ENCODE assay signal across 8 mouse cellular contexts in genomic region chr8:48153360-48154121, GRCm38 (mm10). TPM values are rescaled to one million over a fixed set of nuclear protein-coding genes. Genes with fewer than 3 reads are reported as not detected.
DNase-seq lines count a peak whose midpoint lies in the region; ATAC-seq lines count a peak whose summit lies in the region.

No protein-coding gene starts in this region.

- DNase-seq in liver: peak; percentile 35
- no peak for DNase-seq in liver, embryonic 11.5 days (ENCODE audit: low spot score)
- DNase-seq in fibroblast of lung, adult 2 months (ENCODE audit: low read depth): peak; percentile 21
- peak; percentile 78 for DNase-seq in heart, embryonic 10.5 days (ENCODE audit: low spot score)
- DNase-seq in kidney, adult 8-10 months: peak; percentile 23 to 24
- DNase-seq in limb, embryonic 11.5 days (ENCODE audit: low spot score): peak; percentile 35
- no peak for DNase-seq in thymus, postnatal 36 days

- H3K27me3 ChIP-seq in liver, embryonic 11.5 days (replicated peaks; ENCODE audit: control insufficient read depth, insufficient read depth, low read length): no peaks in the 10 kb centered on the region
- H3K27me3 ChIP-seq in heart, embryonic 10.5 days (ENCODE audit: insufficient read depth, poor library complexity, severe bottlenecking): no peaks in the 10 kb centered on the region
- H3K27me3 ChIP-seq in limb, embryonic 11.5 days (ENCODE audit: control insufficient read depth, insufficient read depth, low read length): no peaks in the 10 kb centered on the region
- no peaks in the 10 kb centered on the region for H3K27me3 ChIP-seq in neural tube, embryonic 12.5 days (replicated peaks)

- H3K9me3 ChIP-seq in liver, embryonic 11.5 days (ENCODE audit: control insufficient read depth, low read length): 0 out of 2 replicates have a peak, but pooled peaks cover under 1% of the 10 kb centered on the region
- H3K9me3 ChIP-seq in heart, embryonic 10.5 days: peaks cover 9% of the 10 kb centered on the region; the same call in 1 of the 2 replicates
- no peaks in the 10 kb centered on the region for H3K9me3 ChIP-seq in limb, embryonic 11.5 days (ENCODE audit: control insufficient read depth, low read length)
- peaks cover 13% of the 10 kb centered on the region for H3K9me3 ChIP-seq in neural tube, embryonic 12.5 days

- H3K36me3 ChIP-seq in liver, embryonic 11.5 days (ENCODE audit: control insufficient read depth, insufficient read depth, low read length): no peaks in the 10 kb centered on the region
- no peaks in the 10 kb centered on the region for H3K36me3 ChIP-seq in heart, embryonic 10.5 days
- no peaks in the 10 kb centered on the region for H3K36me3 ChIP-seq in limb, embryonic 11.5 days (ENCODE audit: control insufficient read depth, insufficient read depth, low read length)
- no peaks in the 10 kb centered on the region for H3K36me3 ChIP-seq in neural tube, embryonic 12.5 days

- H3K4me1 ChIP-seq in liver, embryonic 11.5 days (replicated peaks; ENCODE audit: control insufficient read depth, insufficient read depth, low read length): no peaks in the 10 kb centered on the region
- 0 out of 2 replicates have a peak, but pooled peaks cover 11% of the 10 kb centered on the region for H3K4me1 ChIP-seq in heart, embryonic 10.5 days
- peaks cover 14% of the 10 kb centered on the region for H3K4me1 ChIP-seq in limb, embryonic 11.5 days (ENCODE audit: control insufficient read depth, insufficient read depth, low read length)
- peaks cover 22% of the 10 kb centered on the region for H3K4me1 ChIP-seq in neural tube, embryonic 12.5 days

- no peak overlapping the region for H3K4me3 ChIP-seq in liver, embryonic 11.5 days (ENCODE audit: low read depth, low read length)
- H3K4me3 ChIP-seq in heart, embryonic 10.5 days: no peak overlapping the region; the same call in 1 of the 2 replicates
- no peak overlapping the region for H3K4me3 ChIP-seq in limb, embryonic 11.5 days (ENCODE audit: low read depth, low read length)
- no peak overlapping the region for H3K4me3 ChIP-seq in neural tube, embryonic 12.5 days

- no peak for ATAC-seq in liver, embryonic 11.5 days (replicated peaks; ENCODE audit: low FRiP score)
- no peak for ATAC-seq in limb, embryonic 11.5 days (ENCODE audit: insufficient number of reproducible peaks, low FRiP score, low TSS enrichment, low read depth)
- ATAC-seq in neural tube, embryonic 12.5 days (ENCODE audit: low FRiP score, low read depth): no peak

- H3K27ac ChIP-seq in liver, embryonic 11.5 days (ENCODE audit: low read depth, low read length): no peak overlapping the region
- H3K27ac ChIP-seq in heart, embryonic 10.5 days: 0 out of 2 replicates have a peak overlapping the region, but pooled peaks have one; percentile 1
- H3K27ac ChIP-seq in limb, embryonic 11.5 days (replicated peaks; ENCODE audit: low read depth, low read length): no peak overlapping the region
- H3K27ac ChIP-seq in neural tube, embryonic 12.5 days: no peak overlapping the region

- no peak overlapping the region for H3K9ac ChIP-seq in liver, embryonic 11.5 days (ENCODE audit: low read depth, low read length)
- H3K9ac ChIP-seq in limb, embryonic 11.5 days (ENCODE audit: low read length): no peak overlapping the region
- H3K9ac ChIP-seq in neural tube, embryonic 12.5 days: no peak overlapping the region

- no peak overlapping the region for H3K4me2 ChIP-seq in liver, embryonic 11.5 days
- no peak overlapping the region for H3K4me2 ChIP-seq in limb, embryonic 11.5 days (ENCODE audit: low read depth, severe bottlenecking)
- peak overlapping the region; percentile 27 for H3K4me2 ChIP-seq in neural tube, embryonic 12.5 days (replicated peaks)

- 47% methylated on average over 15 of the region's 15 CpGs for WGBS in liver, embryonic 11.5 days
- 36% methylated on average over 15 of the region's 15 CpGs for WGBS in heart, embryonic 10.5 days
- 27% methylated on average over 15 of the region's 15 CpGs for WGBS in limb, embryonic 11.5 days
- WGBS in neural tube, embryonic 12.5 days: 36% methylated on average over 15 of the region's 15 CpGs

RNA-seq across cellular contexts. Expression of gene Dctd, which starts 54.6 kb away (rescaled TPM):
- polyA plus RNA-seq in liver, embryonic 11.5 days (2014; fragmentation: Nextera tagmentation; extraction: Ambion mirVana): 41.1 and 41.7 TPM in 2 replicates
- polyA plus RNA-seq in heart, embryonic 10.5 days (2016; fragmentation: Nextera tagmentation; extraction: Ambion mirVana): 48.5 and 48.7 TPM in 2 replicates
- 56.1 and 59.3 TPM in 2 replicates for polyA plus RNA-seq in limb, embryonic 11.5 days (2014; fragmentation: Nextera tagmentation; extraction: Ambion mirVana)
- 13.1 and 13.4 TPM in 2 replicates for polyA plus RNA-seq in neural tube, embryonic 12.5 days (2016; fragmentation: Nextera tagmentation; extraction: Ambion mirVana)

Comparison
In these comparisons a context has a peak if more than half of its experiments do, and no peak if none do; other contexts are left out.
1. DNase-seq: peak in liver (single experiment), fibroblast of lung, adult 2 months (single experiment), heart, embryonic 10.5 days (single experiment), kidney, adult 8-10 months (2 of 2) and limb, embryonic 11.5 days (single experiment); none in liver, embryonic 11.5 days (single experiment) and thymus, postnatal 36 days (0 of 2).